ENCODE assay signal across 7 mouse cellular contexts in the genomic region with DNA sequence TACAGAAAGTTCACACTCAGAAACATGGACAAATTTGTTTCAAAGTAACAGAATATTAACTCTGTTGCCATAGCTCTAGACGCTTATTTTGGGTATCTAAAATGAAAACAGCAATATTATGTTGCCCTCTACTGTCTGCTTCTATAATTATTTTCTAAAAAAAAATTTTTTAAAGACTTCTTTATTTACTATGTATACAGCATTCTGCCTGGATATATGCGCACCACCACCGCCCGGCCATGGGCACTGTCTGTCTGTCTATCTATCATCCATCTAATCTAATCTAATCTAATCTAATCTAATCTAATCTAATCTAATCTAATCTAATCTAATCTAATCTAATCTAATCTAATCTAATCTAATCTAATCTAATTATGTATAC. TPM values are rescaled to one million over a fixed set of nuclear protein-coding genes. Genes with fewer than 3 reads are reported as not detected.
DNase-seq lines count a peak whose midpoint lies in the region; ATAC-seq and TF ChIP-seq lines count a peak whose summit lies in the region.

No protein-coding gene starts in this region.

- peak overlapping the region; percentile 88; the same call in 1 of the 2 replicates for H3K9ac ChIP-seq in limb, embryonic 12.5 days (replicated peaks)

- no peaks in the 10 kb centered on the region for H3K9me3 ChIP-seq in forebrain, embryonic 10.5 days
- H3K9me3 ChIP-seq in limb, embryonic 12.5 days: no peaks in the 10 kb centered on the region

- no peaks in the 10 kb centered on the region for H3K4me1 ChIP-seq in lung, adult 2 months (ENCODE audit: control insufficient read depth, insufficient read depth, low read length)
- peaks cover 7% of the 10 kb centered on the region for H3K4me1 ChIP-seq in forebrain, embryonic 10.5 days
- H3K4me1 ChIP-seq in limb, embryonic 12.5 days (replicated peaks): peaks cover 11% of the 10 kb centered on the region
- no peaks in the 10 kb centered on the region for H3K4me1 ChIP-seq in small intestine, adult 2 months (ENCODE audit: control insufficient read depth, insufficient read depth, insufficient read length, low read length)

- peaks cover 16% of the 10 kb centered on the region; the same call in 1 of the 2 replicates for H3K36me3 ChIP-seq in forebrain, embryonic 10.5 days (replicated peaks)
- H3K36me3 ChIP-seq in limb, embryonic 12.5 days: peaks cover 17% of the 10 kb centered on the region
- H3K36me3 ChIP-seq in small intestine, adult 2 months (ENCODE audit: control insufficient read depth, insufficient read depth, low read length): no peaks in the 10 kb centered on the region

- H3K4me2 ChIP-seq in limb, embryonic 12.5 days: peak overlapping the region; percentile 71

- no peak for TF ChIP-seq CTCF in lung, adult 2 months (IDR thresholded peaks at IDR 0.05; ENCODE audit: insufficient read depth, low read length)
- TF ChIP-seq CTCF in small intestine, adult 2 months (IDR thresholded peaks at IDR 0.05; ENCODE audit: extremely low read depth, insufficient read length, insufficient replicate concordance, low read depth, low read length): 0 out of 2 replicates have a peak, but pooled peaks have one; percentile 8

- no peaks in the 10 kb centered on the region for H3K27me3 ChIP-seq in forebrain, embryonic 10.5 days (ENCODE audit: poor library complexity, severe bottlenecking)
- H3K27me3 ChIP-seq in limb, embryonic 12.5 days: no peaks in the 10 kb centered on the region
- no peaks in the 10 kb centered on the region for H3K27me3 ChIP-seq in small intestine, adult 2 months (ENCODE audit: control insufficient read depth, insufficient read depth, low read length)

- H3K4me3 ChIP-seq in lung, adult 2 months (replicated peaks; ENCODE audit: extremely low read depth, low read depth, low read length): peak overlapping the region; percentile 56
- H3K4me3 ChIP-seq in forebrain, embryonic 10.5 days: peak overlapping the region; percentile 76
- peak overlapping the region; percentile 62 for H3K4me3 ChIP-seq in limb, embryonic 12.5 days (replicated peaks)
- H3K4me3 ChIP-seq in small intestine, adult 2 months (ENCODE audit: low read depth, low read length): no peak overlapping the region; the same call in 1 of the 2 replicates

- TF ChIP-seq POLR2A in lung, adult 2 months (IDR thresholded peaks at IDR 0.05; ENCODE audit: borderline replicate concordance, extremely low read depth, low read depth, low read length): no peak
- no peak for TF ChIP-seq POLR2A in small intestine, adult 2 months (IDR thresholded peaks at IDR 0.05; ENCODE audit: low read depth, low read length)

- WGBS in lung, adult 2 months: 29% methylated on average over 4 of the region's 4 CpGs
- WGBS in forebrain, embryonic 10.5 days: 70% methylated on average over 4 of the region's 4 CpGs
- 59% methylated on average over 4 of the region's 4 CpGs for WGBS in limb, embryonic 12.5 days
- 4% methylated on average over 4 of the region's 4 CpGs for WGBS in small intestine, adult 2 months

- no peak for DNase-seq in lung, adult 2 months
- no peak for DNase-seq in lung, postnatal 14 days
- DNase-seq in forebrain, embryonic 10.5 days (ENCODE audit: extremely low spot score, low spot score): peak; percentile 26
- DNase-seq in thymus, postnatal 36 days: no peak
- no peak for DNase-seq in frontal cortex, postnatal 25 days (ENCODE audit: low spot score in 2 of 2)

- H3K27ac ChIP-seq in forebrain, embryonic 10.5 days: peak overlapping the region; percentile 98
- H3K27ac ChIP-seq in limb, embryonic 12.5 days: peak overlapping the region; percentile 99
- H3K27ac ChIP-seq in small intestine, adult 2 months (ENCODE audit: insufficient read depth, low read depth, low read length): no peak overlapping the region

- ATAC-seq in limb, embryonic 12.5 days (ENCODE audit: insufficient number of reproducible peaks, insufficient read depth, low FRiP score, low TSS enrichment, low read depth): 0 out of 2 replicates have a peak, but pooled peaks have one; percentile 28

RNA-seq across cellular contexts. Expression of a gene that starts 0.3 kb away (rescaled TPM):
- polyA plus RNA-seq in lung, adult 2 months (2012; rRNA removed): 6.5 and 10.5 TPM in 2 replicates
- 18.3 and 21.2 TPM in 2 replicates for polyA plus RNA-seq in forebrain, embryonic 10.5 days (2016; fragmentation: Nextera tagmentation; extraction: Ambion mirVana)
- polyA plus RNA-seq in limb, embryonic 12.5 days (2016; fragmentation: Nextera tagmentation; extraction: Ambion mirVana): 15.7 and 17.2 TPM in 2 replicates
- polyA plus RNA-seq in small intestine, adult 2 months (2012; rRNA removed): 7.3 and 10.0 TPM in 2 replicates

RNA-seq across cellular contexts. Expression of a gene that starts 55.8 kb away (rescaled TPM):
- 2.5 and 5.0 TPM in 2 replicates for polyA plus RNA-seq in lung, adult 2 months (2012; rRNA removed)
- 28.1 and 28.3 TPM in 2 replicates for polyA plus RNA-seq in forebrain, embryonic 10.5 days (2016; fragmentation: Nextera tagmentation; extraction: Ambion mirVana)
- 32.6 and 32.9 TPM in 2 replicates for polyA plus RNA-seq in limb, embryonic 12.5 days (2016; fragmentation: Nextera tagmentation; extraction: Ambion mirVana)
- polyA plus RNA-seq in small intestine, adult 2 months (2012; rRNA removed): 0.19 and 0.23 TPM in 2 replicates
